Comparison of ENCODE assay signal across 7 mouse cellular contexts in the genomic region with DNA sequence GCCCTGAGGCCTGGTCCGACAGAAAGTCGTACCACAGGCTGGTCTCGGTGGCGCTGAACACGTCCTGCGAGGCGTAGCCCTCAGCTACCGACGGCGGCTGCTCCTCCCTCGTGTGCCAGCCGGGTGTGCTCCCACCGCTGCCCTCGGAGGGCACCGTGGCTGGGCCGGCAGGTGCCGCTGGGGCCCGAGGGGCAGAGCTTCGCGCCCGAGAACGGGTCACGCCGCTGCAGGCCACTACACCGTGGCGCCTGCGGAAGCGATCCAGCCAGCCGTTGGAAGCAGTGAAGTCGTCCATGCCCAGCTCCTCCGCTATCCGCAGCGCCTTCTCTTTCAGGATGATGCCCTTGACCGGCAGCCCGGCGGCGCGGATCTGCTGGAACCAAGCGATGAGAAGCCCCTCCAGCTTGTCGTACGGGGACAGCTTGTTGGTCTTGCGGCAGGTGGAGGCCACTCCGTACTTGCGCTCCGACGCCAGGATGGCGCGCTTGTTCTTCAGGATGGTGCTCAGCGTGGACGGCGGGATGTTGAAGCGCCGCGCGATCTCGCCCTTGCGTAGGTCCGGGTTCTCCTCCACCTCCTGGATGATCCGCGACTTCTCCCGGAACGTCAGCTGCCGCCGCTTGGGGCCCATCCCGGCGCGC. TPM values are rescaled to one million over a fixed set of nuclear protein-coding genes. Genes with fewer than 3 reads are reported as not detected.
DNase-seq lines count a peak whose midpoint lies in the region; TF ChIP-seq lines count a peak whose summit lies in the region.

No protein-coding gene starts in this region.

- H3K4me3 ChIP-seq in gastrocnemius, adult 2 months = peak overlapping the region; percentile 88

- peak; percentile 90 for DNase-seq in ZHBTc4 (ENCODE audit: low read depth, low spot score)
- peak; percentile 66 to 68 for DNase-seq in cerebellum, postnatal 36 days
- DNase-seq in gastrocnemius, adult 2 months = peak; percentile 78
- DNase-seq in induced T-regulatory cell, adult 2 months (ENCODE audit: low read depth) = peak; percentile 72
- DNase-seq in left cerebral cortex, postnatal 4 days = peak; percentile 71
- peak; percentile 79 for DNase-seq in mesoderm, embryonic 11.5 days (ENCODE audit: low read depth, low spot score)
- DNase-seq in right cerebral cortex, postnatal 36 days (ENCODE audit: low spot score in 2 of 2) = peak; percentile 44 to 54

- TF ChIP-seq CTCF in gastrocnemius, adult 2 months (IDR thresholded peaks at IDR 0.05) = no peak

- intact Hi-C loops in gastrocnemius, adult 2 months (cut with DNase I) = loop anchor here (5.0 kb wide), 1 partner anchor 33 kb away; no protein-coding TSS in a partner anchor
- intact Hi-C loops in left cerebral cortex, postnatal 4 days (cut with DNase I) = no loop called here

- peak overlapping the region; percentile 85 for H3K27ac ChIP-seq in gastrocnemius, adult 2 months

RNA-seq across cellular contexts. Expression of a gene that starts 0.5 kb away (rescaled TPM):
- total RNA-seq in gastrocnemius, adult 2 months (2021) = 10 to 100 TPM; 67.7 to 70.1 TPM
- total RNA-seq in left cerebral cortex, postnatal 4 days (2021) = 100 to 1,000 TPM; 103 to 108 TPM

RNA-seq across cellular contexts. Expression of a gene that starts 7.4 kb away (rescaled TPM):
- 1 to 10 TPM; 1.5 TPM for total RNA-seq in gastrocnemius, adult 2 months (2021)
- 10 to 100 TPM; 25.1 to 30.1 TPM for total RNA-seq in left cerebral cortex, postnatal 4 days (2021)

RNA-seq across cellular contexts. Expression of a gene that starts 7.7 kb away (rescaled TPM):
- total RNA-seq in gastrocnemius, adult 2 months (2021) = 1 to 10 TPM; 1.3 to 1.6 TPM
- 10 to 100 TPM; 25.2 to 31.6 TPM for total RNA-seq in left cerebral cortex, postnatal 4 days (2021)

RNA-seq across cellular contexts. Expression of a gene that starts 19.5 kb away (rescaled TPM):
- 1 to 10 TPM; 3.6 to 4.5 TPM for total RNA-seq in gastrocnemius, adult 2 months (2021)
- 10 to 100 TPM; 57.3 to 59.2 TPM for total RNA-seq in left cerebral cortex, postnatal 4 days (2021)

RNA-seq across cellular contexts. Expression of a gene that starts 27.5 kb away (rescaled TPM):
- 10 to 100 TPM; 15.6 to 21.0 TPM for total RNA-seq in gastrocnemius, adult 2 months (2021)
- 10 to 100 TPM; 17.9 to 18.5 TPM for total RNA-seq in left cerebral cortex, postnatal 4 days (2021)

Comparison
In these comparisons a context has a peak if more than half of its experiments do, and no peak if none do; other contexts are left out.
1. Peak in every context shown above with its lines: DNase-seq, H3K4me3 ChIP-seq and H3K27ac ChIP-seq.
2. RNA of a gene that starts 7.4 kb away (total RNA-seq): 25.1 to 30.1 TPM in left cerebral cortex, postnatal 4 days; 1.5 TPM in gastrocnemius, adult 2 months; every median in the first group is over 10 times any median in the second.
3. RNA of a gene that starts 7.7 kb away (total RNA-seq): 25.2 to 31.6 TPM in left cerebral cortex, postnatal 4 days; 1.3 to 1.6 TPM in gastrocnemius, adult 2 months; every median in the first group is over 10 times any median in the second.